Mouse (Mus musculus): ENCODE results near the gene Akap5. TPM values are rescaled to one million over a fixed set of nuclear protein-coding genes. Genes with fewer than 3 reads are reported as not detected.

Gene Akap5
- 1.4 TPM for polyA plus RNA-seq (2017; shearing (Covaris generic))

DNA sequence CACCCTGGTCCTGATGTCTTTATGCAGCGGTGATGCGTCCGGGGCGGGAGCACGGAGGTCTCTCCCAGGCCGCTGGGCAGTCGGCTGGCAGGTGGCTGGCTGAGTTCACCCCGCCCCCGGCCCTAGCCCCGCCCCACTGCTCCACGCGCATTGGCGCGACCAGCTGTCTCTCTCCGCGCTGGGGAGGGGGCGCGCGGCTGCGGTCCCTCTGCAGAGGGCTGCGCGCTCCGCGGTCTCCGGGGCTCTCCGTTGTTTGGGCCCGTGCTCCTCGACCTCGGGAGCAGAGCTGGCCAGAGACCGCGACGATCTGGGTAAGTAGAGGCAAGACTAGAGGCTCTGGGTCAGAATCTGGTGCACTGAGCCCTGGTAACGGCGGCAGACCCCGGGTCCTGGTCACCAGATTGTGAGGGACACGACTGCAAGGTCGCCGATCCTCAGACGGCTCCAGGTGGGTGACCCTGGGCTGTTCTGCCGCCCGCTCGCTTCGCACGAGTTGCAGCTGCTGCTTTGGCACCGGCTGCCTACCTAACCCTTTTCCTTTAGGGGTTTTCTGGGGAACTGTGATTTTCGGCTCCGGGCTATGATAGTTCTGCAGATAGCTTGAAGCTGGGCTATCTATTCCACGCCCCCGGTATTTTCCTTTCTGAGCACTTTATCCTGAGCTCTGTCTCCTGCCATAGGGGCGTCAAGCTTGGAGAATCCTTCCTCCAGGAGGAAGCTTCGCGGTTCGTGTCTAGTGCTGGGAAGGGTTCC is at the start of gene Akap5:
TSS of gene Akap5 (plus strand) at position 213 of the 753 bp plus-strand sequence.

DNA sequence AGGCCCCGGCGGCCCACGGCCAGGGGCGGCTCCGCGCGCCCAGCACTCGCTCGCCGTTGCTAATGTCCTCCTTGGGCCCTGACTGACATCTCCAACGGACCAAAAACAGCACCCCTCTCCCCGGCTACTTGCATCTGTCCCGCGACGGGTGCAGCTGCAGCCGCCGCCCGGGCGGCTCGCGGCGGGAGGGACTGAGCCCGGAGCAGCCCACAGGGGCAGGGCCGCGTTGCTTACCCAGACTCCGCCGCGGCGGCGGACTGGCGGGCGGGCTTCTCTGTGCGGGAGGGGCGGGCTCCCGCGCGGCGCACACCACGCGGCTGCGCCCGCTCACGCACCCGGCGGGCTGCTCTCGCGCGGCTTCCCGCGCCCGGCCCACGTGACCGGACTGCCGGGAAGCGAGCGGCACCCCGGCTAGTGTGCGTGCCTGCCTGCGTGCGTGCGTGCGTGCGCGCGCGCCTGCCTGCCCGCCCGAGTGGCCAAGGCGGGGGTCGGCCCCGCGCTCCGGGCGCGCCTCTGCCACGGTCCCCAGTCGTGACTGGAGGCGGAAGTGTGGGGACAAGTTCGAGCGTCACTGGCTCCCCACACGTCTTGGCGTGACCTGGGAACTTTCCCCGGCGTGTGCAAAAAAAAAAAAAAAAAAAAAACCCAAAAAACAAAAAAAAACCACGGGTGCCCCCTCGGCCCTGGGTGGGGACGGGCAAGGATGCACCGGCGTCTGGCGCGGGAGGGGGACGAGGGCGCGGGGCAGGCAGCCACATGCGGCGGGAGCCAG is 44.7 kb downstream of the Akap5 start, which contains the start of gene Zbtb25:
TSS of gene Zbtb25 (minus strand) at position 397 of the 772 bp plus-strand sequence.

DNA sequence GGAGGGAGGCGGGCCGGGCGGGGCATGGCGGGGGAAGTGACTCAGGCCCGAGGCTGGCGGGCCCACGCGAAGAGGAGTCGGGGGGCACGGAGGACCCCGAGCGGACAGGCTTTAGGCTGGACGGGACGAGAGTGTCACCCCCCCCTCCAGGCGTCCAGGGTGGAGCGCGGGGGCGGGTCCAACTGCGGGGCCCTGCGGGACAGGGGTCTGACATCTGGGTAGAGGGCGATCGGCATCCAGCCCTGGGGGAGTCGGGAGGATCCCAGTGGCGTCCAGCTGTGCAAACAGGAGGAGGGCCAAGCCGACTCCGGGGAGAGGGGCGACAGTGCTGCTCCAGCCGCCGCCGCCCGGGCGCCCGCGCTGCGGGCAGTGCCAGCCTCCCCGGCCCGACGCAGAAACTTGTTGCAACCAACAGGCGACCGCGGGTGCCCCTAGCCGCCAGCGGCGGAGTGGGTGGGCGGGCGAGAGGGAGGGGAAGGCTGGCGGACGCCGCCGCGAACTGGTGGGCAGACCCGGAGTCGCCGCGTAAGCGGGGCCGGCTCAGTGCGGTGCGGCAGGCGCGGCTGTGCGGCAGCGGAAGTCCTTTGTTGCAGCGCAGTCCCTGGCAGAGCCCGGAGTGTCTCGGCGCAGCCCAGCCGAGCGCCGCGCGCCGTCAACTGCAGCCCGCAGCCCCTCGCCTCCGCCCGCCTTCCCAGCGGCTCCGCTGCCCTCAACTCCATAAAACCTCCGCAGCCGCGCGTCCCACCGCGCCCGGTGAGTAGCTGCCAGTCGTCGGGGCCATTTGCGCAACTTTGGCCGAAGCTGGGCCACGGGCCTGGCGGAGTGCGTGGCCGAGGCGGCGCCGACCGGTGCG is 45.5 kb downstream of the Akap5 start, which contains the start of gene Zbtb1:
TSS of gene Zbtb1 (plus strand) at position 289 of the 853 bp plus-strand sequence.

Other genes starting within 250 kb of the Akap5 start
- gene Esr2, start 147.6 kb upstream of the Akap5 start, polyA plus RNA-seq (2017; shearing (Covaris generic)): not detected
- not detected for gene Tex21, start 78.1 kb upstream of the Akap5 start, polyA plus RNA-seq (2017; shearing (Covaris generic))
- gene Mthfd1, start 69.6 kb upstream of the Akap5 start, polyA plus RNA-seq (2017; shearing (Covaris generic)): 50.7 TPM
- 62.1 TPM for gene Zbtb25, start 44.7 kb downstream of the Akap5 start, polyA plus RNA-seq (2017; shearing (Covaris generic))
- 25.3 TPM for gene Zbtb1, start 45.4 kb downstream of the Akap5 start, polyA plus RNA-seq (2017; shearing (Covaris generic))
- gene Hspa2, start 79.3 kb downstream of the Akap5 start, polyA plus RNA-seq (2017; shearing (Covaris generic)): 1.9 TPM
- gene Ppp1r36, start 92.6 kb downstream of the Akap5 start, polyA plus RNA-seq (2017; shearing (Covaris generic)): 0.08 TPM
- 0.95 TPM for gene Plekhg3, start 206.0 kb downstream of the Akap5 start, polyA plus RNA-seq (2017; shearing (Covaris generic))

Measured in CD4-positive, CD25-positive, alpha-beta regulatory T cell (primary cell).